Mouse (Mus musculus): ENCODE results near the gene Wasf2.

Gene Wasf2

GRCm38 (mm10) chr4:133127079-133127478 lies 3.2 kb upstream of the Wasf2 start:
- no peak for DNase-seq (ENCODE audit: low spot score in 2 of 2)

GRCm38 (mm10) chr4:133127894-133128293 lies 2.4 kb upstream of the Wasf2 start:
- no peak for DNase-seq (ENCODE audit: low spot score in 2 of 2)

- peak in 1 of 2 experiments; percentile 26 for DNase-seq (ENCODE audit: low spot score in 2 of 2)
Observed at GRCm38 (mm10) chr4:133129391-133129790, 914 bp upstream of the Wasf2 start.

GRCm38 (mm10) chr4:133130890-133131741 lies 811 bp downstream of the Wasf2 start:
- DNase-seq (ENCODE audit: low spot score in 2 of 2) = peak in 1 of 2 experiments; percentile 33

- DNase-seq (ENCODE audit: low spot score in 2 of 2) = peak; percentile 80 to 93
Observed at GRCm38 (mm10) chr4:133132027-133132426, 1.7 kb downstream of the Wasf2 start.

GRCm38 (mm10) chr4:133136946-133137345 lies 6.6 kb downstream of the Wasf2 start:
- no peak for DNase-seq (ENCODE audit: low spot score in 2 of 2)

GRCm38 (mm10) chr4:133138971-133139370 lies 8.7 kb downstream of the Wasf2 start:
- no peak for DNase-seq (ENCODE audit: low spot score in 2 of 2)

- DNase-seq (ENCODE audit: low spot score in 2 of 2) = no peak
Observed at GRCm38 (mm10) chr4:133155006-133155405, 24.7 kb downstream of the Wasf2 start.

- no peak for DNase-seq (ENCODE audit: low spot score in 2 of 2)
Observed at GRCm38 (mm10) chr4:133155726-133156125, 25.4 kb downstream of the Wasf2 start.

- no peak for DNase-seq (ENCODE audit: low spot score in 2 of 2)
Observed at GRCm38 (mm10) chr4:133156422-133156821, 26.1 kb downstream of the Wasf2 start.

GRCm38 (mm10) chr4:133156831-133157230 lies 26.5 kb downstream of the Wasf2 start:
- DNase-seq (ENCODE audit: low spot score in 2 of 2) = no peak

- peak in 1 of 2 experiments; percentile 60 for DNase-seq (ENCODE audit: low spot score in 2 of 2)
Observed at GRCm38 (mm10) chr4:133159127-133159526, 28.8 kb downstream of the Wasf2 start.

GRCm38 (mm10) chr4:133159646-133160045 lies 29.3 kb downstream of the Wasf2 start:
- DNase-seq (ENCODE audit: low spot score in 2 of 2) = no peak

GRCm38 (mm10) chr4:133160211-133160610 lies 29.9 kb downstream of the Wasf2 start:
- no peak for DNase-seq (ENCODE audit: low spot score in 2 of 2)

GRCm38 (mm10) chr4:133160821-133161220 lies 30.5 kb downstream of the Wasf2 start:
- DNase-seq (ENCODE audit: low spot score in 2 of 2) = no peak

- no peak for DNase-seq (ENCODE audit: low spot score in 2 of 2)
Observed at GRCm38 (mm10) chr4:133162196-133162595, 31.9 kb downstream of the Wasf2 start.

GRCm38 (mm10) chr4:133166773-133167172 lies 36.5 kb downstream of the Wasf2 start:
- no peak for DNase-seq (ENCODE audit: low spot score in 2 of 2)

- DNase-seq (ENCODE audit: low spot score in 2 of 2) = peak; percentile 73 to 84
Observed at GRCm38 (mm10) chr4:133169237-133170055, 39.1 kb downstream of the Wasf2 start.

GRCm38 (mm10) chr4:133170056-133170524 lies 39.8 kb downstream of the Wasf2 start:
- peak in 1 of 2 experiments; percentile 73 for DNase-seq (ENCODE audit: low spot score in 2 of 2)

GRCm38 (mm10) chr4:133170616-133171015 lies 40.3 kb downstream of the Wasf2 start:
- no peak for DNase-seq (ENCODE audit: low spot score in 2 of 2)

- DNase-seq (ENCODE audit: low spot score in 2 of 2) = no peak
Observed at GRCm38 (mm10) chr4:133172451-133172850, 42.1 kb downstream of the Wasf2 start.

GRCm38 (mm10) chr4:133174361-133174760 lies 44.1 kb downstream of the Wasf2 start:
- DNase-seq (ENCODE audit: low spot score in 2 of 2) = peak; percentile 76 to 89

All from heart, adult 9 months (tissue).